Mouse (Mus musculus): ENCODE measurements around the gene Plekhh2.
A peak's percentile ranks its signal among the peaks of the same experiment; 100 is the strongest.

The Plekhh2 gene

DNA sequence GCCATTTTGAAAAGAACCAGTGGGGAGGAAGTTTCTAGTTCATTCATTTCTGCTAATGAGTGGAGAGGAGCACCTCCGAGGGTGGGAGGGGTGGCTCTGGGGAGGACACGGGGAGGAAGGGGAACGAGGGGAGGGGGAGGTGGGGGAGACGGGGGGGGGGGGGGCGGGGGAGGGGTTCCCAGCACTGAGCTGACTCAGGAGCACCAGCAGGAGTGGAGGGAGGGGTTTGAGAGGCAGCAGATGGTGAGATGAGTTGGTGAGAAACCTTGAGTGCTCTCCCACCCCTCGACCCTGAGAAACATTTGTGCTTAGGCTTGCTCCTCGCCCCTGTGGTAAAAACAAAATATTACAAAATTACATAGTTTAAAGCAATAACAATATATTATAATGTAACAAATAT lies 134.2 kb downstream of the Plekhh2 start:
- DNase-seq, result no peak

DNA sequence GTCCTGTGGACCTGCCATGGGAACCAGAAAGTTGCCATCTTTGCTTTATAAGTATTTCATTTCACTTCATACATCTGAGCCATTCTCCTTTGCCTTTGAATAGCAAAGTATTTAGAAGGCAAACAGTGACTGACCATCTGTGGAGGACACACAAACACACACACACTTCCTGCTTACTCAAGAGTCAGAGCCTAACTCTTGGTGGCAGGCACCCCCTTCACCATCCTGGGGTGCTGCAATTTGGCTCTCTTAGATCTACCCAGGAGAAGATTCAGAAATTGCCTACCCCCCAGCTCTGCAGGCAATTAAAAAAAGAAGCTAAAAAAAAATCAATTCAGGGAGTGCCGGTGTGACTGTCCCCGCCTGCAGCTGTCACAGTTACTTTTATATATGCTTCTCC lies 134.8 kb downstream of the Plekhh2 start:
- no peak for DNase-seq

DNA sequence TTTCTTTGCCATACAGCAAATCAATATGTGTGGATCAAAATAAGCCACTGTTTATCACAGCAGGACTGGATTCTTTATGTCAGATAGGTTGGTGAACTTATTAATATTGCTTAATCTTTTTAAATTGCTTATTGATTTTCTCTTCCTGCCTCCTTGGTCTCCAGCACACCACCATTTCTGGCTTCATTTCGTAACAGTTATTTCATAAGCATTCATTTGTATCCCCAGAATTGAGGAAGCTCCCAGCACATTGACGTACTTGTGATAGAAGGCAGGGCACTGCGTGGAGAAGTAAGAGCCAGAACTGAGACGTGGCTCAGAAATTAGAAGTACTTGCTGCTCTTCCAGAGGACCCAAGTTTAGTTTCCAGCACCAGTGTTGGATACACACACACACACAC lies 135.9 kb downstream of the Plekhh2 start:
- DNase-seq, result no peak

DNA sequence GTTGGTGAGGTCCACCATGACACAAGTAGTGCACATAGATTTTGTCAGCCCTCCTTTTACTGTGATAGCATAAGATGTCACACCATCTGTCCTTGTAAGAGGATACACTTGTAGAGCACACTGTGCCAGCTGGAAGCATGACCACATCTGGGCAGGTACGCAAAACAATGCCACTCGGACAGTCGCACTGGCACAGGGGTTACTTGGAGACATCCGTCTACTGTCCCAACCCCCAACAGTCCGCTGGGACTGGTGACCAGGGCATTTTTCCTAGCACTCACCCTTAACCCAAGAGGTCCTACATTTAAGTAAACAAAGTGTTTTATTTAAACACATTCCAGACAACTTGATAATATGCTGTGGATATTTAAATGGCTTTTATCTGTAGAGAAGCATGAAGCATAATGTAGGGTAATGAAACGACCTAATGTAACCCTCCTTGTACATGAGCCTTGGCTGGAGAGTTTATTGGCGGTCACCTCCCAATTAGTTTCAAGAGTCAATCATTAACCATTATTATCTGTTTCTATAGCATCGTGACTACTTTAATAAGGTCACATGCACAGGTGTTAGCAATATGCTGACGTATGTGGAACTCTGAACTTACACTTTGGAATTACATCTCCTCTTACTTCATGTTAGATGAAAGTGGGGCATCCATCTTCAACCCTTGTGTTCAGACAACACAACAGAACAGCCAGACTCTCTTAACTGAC lies 138.8 kb downstream of the Plekhh2 start:
- no peak for DNase-seq

DNA sequence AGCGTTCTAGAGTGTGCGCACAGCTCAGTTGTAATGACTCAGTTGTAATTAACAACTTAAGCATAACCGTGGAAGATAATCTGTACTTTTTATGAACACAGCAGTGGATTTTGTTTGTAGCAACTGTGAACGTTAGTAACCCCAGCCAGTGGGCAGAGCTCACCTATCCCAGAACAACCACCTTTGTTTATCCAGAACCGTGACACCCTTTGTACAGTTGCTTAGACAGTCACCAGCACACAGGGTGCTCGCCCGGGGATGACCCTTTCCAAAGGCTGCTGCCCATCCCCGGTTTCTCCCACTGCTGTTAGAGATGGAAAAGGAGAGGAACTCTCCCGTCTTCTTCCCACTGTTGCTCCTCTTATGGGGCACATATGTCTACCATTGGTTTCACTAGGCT lies 141.8 kb downstream of the Plekhh2 start:
- DNase-seq, result no peak

DNA sequence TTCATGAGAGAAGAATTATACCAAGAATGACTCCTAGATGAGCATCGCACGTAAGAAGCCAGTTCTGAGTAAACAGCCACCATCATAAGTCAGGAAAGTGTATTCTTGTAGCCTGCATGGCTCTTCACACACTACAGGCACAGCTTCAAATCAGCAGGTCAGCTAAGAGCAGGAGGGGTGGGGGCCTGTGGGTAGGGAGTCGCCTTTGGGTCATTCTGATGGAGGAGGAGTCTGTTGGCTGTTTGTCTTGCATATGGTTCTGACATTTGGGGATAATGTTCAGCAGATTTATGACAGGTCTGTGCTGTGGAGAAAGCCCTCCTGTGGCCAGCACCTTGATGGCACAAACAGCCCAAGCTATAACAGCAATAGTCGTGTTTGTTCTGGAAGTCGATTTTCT lies 144.5 kb downstream of the Plekhh2 start:
- DNase-seq, result no peak

DNA sequence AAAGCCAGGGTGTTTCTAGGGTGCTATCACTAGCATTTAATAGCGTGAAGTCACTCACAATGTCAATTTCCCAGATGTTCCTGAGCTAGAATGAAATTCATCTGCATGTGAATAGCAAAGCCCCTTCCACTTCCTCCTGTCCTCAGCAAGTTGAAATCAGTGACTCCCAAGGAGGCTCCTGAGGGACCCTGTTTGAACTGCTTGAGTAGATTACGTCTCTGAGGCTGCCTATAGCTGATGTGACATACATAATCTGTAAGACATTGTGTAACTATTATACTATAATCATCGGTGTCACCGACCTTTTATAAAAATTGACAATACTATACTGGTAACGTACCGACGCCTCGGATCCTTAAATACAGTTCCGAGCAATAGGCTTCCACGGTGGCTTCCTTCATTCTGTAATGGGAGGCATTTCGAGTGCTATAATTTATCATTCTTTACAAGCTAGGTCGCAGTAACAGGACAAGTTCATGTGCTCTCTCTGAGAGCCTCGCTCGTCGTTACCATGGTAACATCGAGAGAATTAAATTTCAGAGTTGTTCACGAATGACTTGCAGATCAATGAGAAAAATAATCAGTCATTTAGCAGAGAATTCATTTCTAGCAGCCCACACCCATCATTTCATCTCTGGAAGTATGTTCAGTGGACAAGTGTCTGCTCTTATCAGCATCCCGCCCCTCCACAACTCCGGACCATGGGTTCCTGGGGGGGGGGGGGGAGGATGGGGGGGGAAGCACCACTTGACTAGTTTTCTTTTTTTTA lies 145.1 kb downstream of the Plekhh2 start:
- DNase-seq, result no peak

DNA sequence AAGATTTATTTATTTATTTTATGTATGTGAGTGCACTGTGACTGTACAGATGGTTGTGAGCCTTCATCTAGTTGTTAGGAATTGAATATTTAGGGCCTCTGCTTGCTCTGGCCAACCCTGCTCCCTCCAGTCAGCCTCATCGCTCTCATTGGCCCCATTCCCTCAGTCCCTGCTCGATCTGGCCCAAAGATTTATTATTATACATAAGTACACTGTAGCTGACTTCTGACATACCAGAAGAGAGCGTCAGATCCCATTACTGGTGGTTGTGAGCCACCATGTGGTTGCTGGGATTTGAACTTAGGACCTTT lies 145.7 kb downstream of the Plekhh2 start:
- DNase-seq, result no peak

DNA sequence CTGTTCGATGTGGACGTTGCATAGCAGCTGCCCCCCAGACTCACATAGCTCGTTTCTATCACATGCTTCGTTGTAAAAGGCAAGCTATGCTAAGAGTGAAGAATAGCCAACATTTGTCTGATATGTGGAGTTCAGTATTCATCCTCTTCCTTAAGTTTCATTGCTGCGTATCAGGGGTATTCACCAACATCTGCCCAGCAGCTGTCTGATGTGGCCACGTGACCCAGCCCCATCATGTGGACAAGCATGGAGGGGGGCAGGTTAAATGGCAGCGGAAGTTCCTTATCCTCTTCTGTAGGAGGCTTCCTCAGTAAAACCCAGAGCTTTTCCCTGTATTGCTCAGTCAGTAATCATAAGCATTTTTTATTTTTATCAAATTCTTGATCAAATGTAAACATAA lies 146.1 kb downstream of the Plekhh2 start:
- DNase-seq, result peak in 1 of 2 experiments; percentile 44

DNA sequence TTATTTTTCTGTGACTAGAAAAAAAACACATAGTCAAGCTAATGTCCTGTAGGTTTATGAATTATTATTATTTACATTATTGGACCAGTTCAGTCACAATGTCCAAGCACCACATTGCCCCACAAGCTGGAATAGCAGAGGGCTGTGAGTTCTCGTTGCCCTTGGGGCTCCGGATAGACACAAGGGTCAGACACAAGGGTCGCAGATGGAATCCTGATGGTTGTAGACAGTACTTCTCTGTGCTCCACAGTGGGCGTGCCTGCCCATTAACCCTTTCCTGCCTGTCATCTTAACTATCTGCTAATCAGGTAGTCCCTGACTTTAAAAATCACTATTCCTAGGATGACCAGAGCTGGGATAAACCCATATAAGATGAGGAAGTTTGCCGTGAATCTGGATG lies 146.5 kb downstream of the Plekhh2 start:
- DNase-seq, result no peak

DNA sequence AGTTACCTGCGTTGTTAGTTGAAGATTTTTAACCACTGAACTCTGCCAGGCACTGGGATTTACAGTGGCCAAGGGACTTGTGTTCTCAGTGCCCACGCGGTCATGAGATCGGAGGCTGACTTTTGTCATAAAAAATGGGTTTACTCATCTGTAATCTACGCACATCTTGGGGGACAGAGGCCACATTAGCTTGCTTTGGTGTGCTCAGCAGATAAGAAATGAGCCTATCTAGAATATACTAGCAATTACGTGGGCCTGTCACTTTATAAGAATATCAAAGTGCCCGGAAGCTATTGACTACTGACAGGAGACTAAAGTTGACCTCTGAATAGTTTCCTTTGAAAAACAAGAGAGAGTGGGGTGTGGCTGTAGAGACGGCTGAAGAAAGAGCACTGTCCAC lies 147.3 kb downstream of the Plekhh2 start:
- DNase-seq, result no peak

DNA sequence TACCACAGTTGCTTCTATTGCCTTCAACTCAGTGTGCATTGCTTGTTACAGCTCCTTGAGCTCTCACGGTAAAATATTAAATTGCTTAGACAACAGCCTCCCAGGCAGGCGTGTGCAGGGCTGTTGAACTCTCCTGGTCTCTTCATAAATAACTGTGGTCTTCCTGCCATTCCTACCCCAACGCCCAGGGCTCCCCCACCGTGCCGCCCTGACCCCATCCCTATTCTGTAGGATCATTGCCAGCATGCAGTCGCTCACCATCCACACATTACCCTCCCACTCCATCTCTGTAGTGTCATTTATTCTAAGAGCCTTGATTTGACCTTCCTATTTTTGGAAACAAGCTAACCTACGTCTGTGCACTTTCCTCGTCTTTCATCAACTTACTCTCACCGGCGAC lies 153.4 kb downstream of the Plekhh2 start:
- no peak for DNase-seq

DNA sequence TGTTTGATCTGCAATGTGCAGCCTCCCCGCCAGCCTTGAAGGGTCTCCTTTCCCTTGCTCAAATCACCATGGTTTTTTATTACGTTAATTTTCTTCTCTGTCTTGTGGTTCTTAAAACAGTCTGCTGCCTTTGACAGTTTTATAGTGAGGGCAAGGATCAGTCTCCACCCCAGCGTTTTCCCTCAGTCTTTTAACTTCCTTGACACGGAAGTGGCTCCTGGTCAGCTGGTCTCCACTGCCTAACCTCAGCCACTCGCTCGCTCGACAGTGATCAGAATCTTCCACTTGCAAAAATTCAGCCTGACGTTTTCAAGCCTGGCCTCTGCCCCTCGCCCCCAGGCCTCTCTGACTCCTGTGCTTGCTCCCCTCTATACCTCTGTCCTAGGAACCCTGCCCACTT lies 154.0 kb downstream of the Plekhh2 start:
- DNase-seq, result peak in 1 of 2 experiments; percentile 51

DNA sequence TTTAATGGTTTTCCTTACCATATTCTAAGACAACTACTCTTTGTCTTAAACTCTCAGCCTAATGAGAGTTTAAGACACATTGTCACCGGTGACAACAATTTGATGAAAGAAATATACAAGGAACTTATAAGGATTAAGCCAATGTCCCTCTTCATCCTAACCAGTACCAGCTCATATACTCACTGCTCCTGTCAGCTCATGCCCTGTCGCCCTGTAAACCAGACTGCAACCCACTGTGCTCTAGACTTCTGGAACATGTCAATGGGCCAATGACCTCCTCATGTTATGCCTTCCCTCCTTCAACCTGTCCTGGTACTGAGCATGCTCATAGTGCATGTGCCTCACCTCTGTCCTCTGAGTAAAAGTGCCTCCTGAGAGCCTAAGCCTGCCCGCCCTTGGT lies 156.2 kb downstream of the Plekhh2 start:
- no peak for DNase-seq

Data from kidney, postnatal 4 days (tissue).